Mouse (Mus musculus) right cerebral cortex, adult 2 months (tissue): ENCODE data around the gene Klhl8.

Experiments used
- DNase-seq, 2 experiments: peaks; one replicate each; pipeline ENCODE4 v3.0.0; 2021 to 2022; ENCODE audit warnings: low spot score in 2 of 2

The Klhl8 gene

GRCm38 (mm10) chr5:103846609-103847008, 64.5 kb downstream of the Klhl8 start:
- no peak for DNase-seq

- no peak for DNase-seq
Observed at GRCm38 (mm10) chr5:103846154-103846551, 64.9 kb downstream of the Klhl8 start.

- peak in 1 of 2 experiments; percentile 43 for DNase-seq
Observed at GRCm38 (mm10) chr5:103845418-103846153, 65.5 kb downstream of the Klhl8 start.

GRCm38 (mm10) chr5:103843938-103844337, 67.1 kb downstream of the Klhl8 start:
- DNase-seq, result peak; percentile 59 to 62

GRCm38 (mm10) chr5:103839265-103839626, 71.8 kb downstream of the Klhl8 start:
- no peak for DNase-seq

GRCm38 (mm10) chr5:103838550-103839264, 72.4 kb downstream of the Klhl8 start:
- no peak for DNase-seq

- DNase-seq, result no peak
Observed at GRCm38 (mm10) chr5:103836148-103836784, 74.8 kb downstream of the Klhl8 start.

GRCm38 (mm10) chr5:103835471-103836147, 75.5 kb downstream of the Klhl8 start:
- DNase-seq, result no peak

GRCm38 (mm10) chr5:103830886-103831285, 80.2 kb downstream of the Klhl8 start:
- DNase-seq, result no peak

GRCm38 (mm10) chr5:103829158-103829557, 81.9 kb downstream of the Klhl8 start:
- DNase-seq, result no peak

GRCm38 (mm10) chr5:103828729-103829128, 82.3 kb downstream of the Klhl8 start:
- DNase-seq, result no peak

GRCm38 (mm10) chr5:103828304-103828703, 82.8 kb downstream of the Klhl8 start:
- no peak for DNase-seq

- no peak for DNase-seq
Observed at GRCm38 (mm10) chr5:103822949-103823348, 88.1 kb downstream of the Klhl8 start.

- DNase-seq, result no peak
Observed at GRCm38 (mm10) chr5:103821500-103822298, 89.4 kb downstream of the Klhl8 start.

- no peak for DNase-seq
Observed at GRCm38 (mm10) chr5:103821062-103821461, 90.0 kb downstream of the Klhl8 start.

GRCm38 (mm10) chr5:103819674-103820073, 91.4 kb downstream of the Klhl8 start:
- DNase-seq, result no peak

GRCm38 (mm10) chr5:103818602-103819001, 92.5 kb downstream of the Klhl8 start:
- no peak for DNase-seq

GRCm38 (mm10) chr5:103817754-103818153, 93.3 kb downstream of the Klhl8 start:
- DNase-seq, result peak; percentile 82 to 83

- DNase-seq, result no peak
Observed at GRCm38 (mm10) chr5:103816718-103817117, 94.3 kb downstream of the Klhl8 start.

GRCm38 (mm10) chr5:103815249-103815617, 95.8 kb downstream of the Klhl8 start:
- DNase-seq, result no peak

GRCm38 (mm10) chr5:103814551-103815248, 96.4 kb downstream of the Klhl8 start:
- DNase-seq, result no peak
